Mouse (Mus musculus): ENCODE data around the gene Tex13c1.

Gene Tex13c1

DNA sequence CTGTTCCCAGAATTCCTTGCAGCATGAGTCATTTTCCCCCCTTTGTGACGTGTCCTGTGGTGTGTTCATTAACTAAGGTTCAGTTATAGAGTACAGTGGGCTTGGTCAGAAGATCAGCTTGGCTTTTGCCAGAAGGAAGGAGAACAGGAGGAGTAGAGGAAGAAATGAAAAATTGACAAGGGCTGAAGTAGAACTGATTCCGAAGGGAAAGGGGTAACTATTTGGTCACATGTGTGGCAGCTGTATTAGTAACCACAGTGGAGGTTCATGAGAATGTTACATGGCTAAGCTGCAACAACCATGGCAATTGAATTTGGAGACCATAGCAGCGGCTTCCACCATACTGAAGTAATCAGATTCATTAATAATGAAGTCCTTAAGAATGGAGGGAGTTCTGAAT, at the start of gene Tex13c1:
Gene Tex13c1 (plus strand): TSS at position 301 of the 400 bp plus-strand sequence.
- DNase-seq (ENCODE audit: low spot score), result no peak

All from adipocyte (in vitro differentiated cells).